Mouse (Mus musculus) hematopoietic stem cell, adult 5-6 weeks (primary cell): Measurements from ENCODE around the gene Aak1. TPM values are rescaled to one million over a fixed set of nuclear protein-coding genes. Genes with fewer than 3 reads are reported as not detected.
"Not testable (repeated sequence)": the region's sequence is repeated elsewhere in the genome, so short reads cannot be mapped to it uniquely, and the experiment has no call there.

Source experiments
- ATAC-seq, 2 experiments: fragments of 125-278 bp in 1 of 2; replicated peaks in 1 of 2; 2 replicates each; pipeline ENCODE4 v1.8.0; 2016 to 2017; ENCODE audit warnings: inconsistent platforms in 2 of 2, mild to moderate bottlenecking in 2 of 2, moderate number of reproducible peaks in 2 of 2, low read depth in 1 of 2, moderate TSS enrichment in 1 of 2; ENCODE audit not compliant: low FRiP score in 2 of 2, poor library complexity in 2 of 2, severe bottlenecking in 2 of 2, insufficient read depth in 1 of 2, low TSS enrichment in 1 of 2
- total RNA-seq: library from RNA; stranded (forward); fragments of 172-1452, 232-1000 nt; gene quantifications from 2 replicates; pipeline ENCODE4 v1.2.3, GENCODE M21; 2017

The Aak1 gene
- total RNA-seq, 1 experiment from 2014 or later: 12.2 TPM

DNA sequence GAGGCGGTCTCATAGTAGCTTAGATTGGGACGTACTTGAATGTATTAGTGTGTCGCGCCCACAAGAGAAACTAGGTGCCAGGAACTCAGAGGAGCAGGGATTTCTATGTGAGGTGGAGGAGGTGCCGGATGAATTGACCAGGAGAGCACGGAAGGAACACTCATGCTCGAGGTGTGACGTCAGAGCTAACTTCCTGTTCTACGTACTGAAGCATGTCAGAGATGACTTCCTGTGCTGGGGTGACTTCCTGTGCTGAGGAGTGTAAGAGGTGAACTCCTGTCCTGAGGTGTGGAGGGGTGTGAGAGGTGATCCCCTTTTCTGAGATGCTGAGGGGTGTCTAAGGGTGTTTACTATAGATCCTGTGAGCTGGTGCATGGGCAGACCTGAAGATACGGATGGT is 22.5 kb downstream of the Aak1 start:
- ATAC-seq: peak in 1 of 2 experiments; percentile 48; a peak in 1 of 4 replicates

- no peak for ATAC-seq
These were observed 25.5 kb downstream of the Aak1 start for GRCm38 (mm10) chr6:86874711-86875375.

- no peak for ATAC-seq
These were observed 27.1 kb downstream of the Aak1 start for GRCm38 (mm10) chr6:86876451-86876850.

- not testable (repeated sequence) for ATAC-seq
These were observed 29.3 kb downstream of the Aak1 start for GRCm38 (mm10) chr6:86878656-86879055.

DNA sequence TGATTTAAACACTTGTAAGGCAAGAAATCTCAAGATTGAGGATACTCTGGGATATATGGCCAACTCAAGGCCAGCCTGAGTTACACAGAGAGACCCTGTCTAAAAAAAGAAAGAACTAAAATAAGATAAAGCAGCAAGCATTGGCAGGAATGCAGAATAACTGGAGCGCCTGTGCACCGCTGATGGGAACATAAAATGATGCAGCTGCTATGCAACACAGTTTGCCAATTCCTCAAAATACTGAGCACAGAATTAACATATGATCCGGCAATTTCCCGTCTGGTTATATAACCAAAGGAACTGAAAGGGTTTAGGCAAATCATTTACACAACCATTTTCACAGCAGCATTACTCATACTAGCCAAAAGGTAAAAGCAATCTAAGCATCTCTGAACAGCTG is 30.0 kb downstream of the Aak1 start:
- ATAC-seq: no peak

- no peak for ATAC-seq
These were observed 34.9 kb downstream of the Aak1 start for GRCm38 (mm10) chr6:86884230-86884629.

DNA sequence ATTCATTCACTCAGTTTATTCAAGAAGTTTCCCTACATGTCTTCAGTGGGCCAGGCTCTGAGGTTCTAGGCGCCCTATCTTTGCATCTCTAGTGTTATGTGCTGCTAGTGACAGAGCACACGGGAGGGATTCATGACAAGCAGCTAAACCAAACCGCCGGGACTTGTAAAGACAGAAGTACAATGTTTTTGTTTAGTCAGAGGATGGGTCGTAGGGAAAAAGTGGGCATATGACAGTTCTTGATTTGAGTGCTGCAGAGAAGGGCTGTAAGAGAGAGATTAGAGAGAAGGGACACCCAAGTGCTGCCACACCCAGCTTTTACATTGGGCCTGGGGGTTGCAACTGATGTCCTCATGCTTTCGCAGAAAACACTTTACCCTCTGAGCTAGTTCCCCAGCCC is 35.4 kb downstream of the Aak1 start:
- ATAC-seq: no peak

DNA sequence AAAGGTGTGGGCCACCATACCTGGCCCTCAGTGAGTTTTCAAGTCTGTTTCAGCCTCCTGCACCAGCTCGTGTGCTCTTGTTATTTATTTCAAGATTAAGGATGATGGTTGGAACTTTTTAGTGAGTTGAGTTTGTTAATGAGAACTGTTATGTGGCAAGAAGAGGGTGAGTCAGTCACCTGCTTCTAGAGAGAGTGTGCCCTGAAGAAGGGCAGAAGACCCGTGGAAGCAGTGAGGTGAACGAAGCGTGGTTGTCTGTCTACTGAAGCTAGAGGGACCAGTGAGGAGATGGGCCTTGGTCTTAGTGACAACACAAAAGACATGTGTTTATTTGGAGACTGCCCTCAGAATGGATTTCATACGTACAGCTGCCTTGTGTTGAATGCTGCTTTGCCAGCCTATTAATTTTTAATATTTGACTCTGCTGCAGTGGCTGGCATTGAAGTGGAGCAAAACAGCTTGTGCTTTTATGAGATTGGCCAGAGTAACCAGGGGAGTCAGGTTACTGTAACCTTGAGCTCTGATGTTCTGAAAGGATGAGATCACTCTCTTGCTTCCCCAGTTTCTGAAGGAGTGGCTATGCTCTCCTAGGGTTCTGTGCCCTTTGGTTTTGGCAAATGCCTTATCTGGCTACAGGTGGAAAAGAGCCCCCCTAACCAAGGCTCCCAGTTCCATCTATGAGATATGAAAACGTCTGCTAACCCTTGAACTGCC is 36.7 kb downstream of the Aak1 start:
- no peak for ATAC-seq

DNA sequence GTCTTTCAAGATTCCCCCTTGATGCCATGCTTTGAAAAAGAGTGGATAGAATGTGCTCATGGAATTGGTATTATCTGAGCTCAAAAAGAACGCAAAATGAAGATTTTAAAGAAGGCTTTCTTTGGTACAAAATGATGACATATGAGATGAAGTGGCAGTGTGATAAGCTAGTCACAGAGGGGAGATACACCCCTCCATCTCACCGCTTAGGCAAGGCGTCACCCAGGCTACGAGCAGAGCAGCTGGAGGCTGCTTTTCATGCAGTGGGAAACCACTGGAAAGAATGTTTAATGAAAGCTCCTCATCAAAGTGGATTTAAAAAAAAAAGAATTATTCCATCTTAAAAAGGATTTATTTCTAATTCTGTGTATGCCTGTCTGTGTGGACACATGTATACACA is 37.5 kb downstream of the Aak1 start:
- ATAC-seq: no peak

GRCm38 (mm10) chr6:86897520-86897919 is 48.2 kb downstream of the Aak1 start:
- no peak for ATAC-seq

DNA sequence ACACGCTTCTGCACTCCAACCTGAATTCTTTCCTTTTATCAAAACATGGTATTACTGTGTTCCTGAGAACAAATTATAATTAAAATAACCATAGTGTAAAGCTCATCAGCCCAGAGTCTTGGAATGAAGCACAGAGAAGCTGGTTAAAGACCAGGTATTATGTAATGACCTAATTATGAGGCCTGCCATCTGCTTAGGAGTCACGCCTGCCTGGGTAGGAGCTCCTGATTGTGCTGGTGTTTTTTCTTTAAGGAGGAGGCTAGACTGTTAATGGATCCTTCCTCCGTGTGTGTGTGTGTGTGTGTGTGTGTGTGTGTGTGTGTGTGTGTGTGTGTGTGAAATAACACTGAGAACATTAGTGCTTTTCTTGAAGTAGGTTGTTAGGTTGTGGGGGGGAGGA is 49.7 kb downstream of the Aak1 start:
- no peak for ATAC-seq

DNA sequence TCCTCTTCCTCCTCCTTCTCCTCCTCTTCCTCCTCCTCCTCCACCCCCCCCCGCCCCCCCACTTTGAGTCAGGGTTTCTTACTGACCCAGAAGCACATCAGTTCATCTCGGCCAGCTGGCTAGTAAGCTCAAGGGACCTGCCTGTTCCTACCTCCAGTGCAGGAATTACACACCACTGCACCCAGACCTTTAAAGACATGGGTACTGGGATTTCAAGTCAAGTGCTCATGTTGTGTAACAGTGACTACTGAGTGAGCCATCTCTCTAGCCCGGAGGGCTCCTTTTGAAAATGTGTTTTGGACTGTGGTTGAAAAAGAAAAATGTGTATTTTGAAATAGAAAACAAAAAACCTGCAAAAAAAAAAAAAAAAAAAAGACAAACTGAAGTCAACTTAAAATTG is 50.6 kb downstream of the Aak1 start:
- ATAC-seq: no peak

DNA sequence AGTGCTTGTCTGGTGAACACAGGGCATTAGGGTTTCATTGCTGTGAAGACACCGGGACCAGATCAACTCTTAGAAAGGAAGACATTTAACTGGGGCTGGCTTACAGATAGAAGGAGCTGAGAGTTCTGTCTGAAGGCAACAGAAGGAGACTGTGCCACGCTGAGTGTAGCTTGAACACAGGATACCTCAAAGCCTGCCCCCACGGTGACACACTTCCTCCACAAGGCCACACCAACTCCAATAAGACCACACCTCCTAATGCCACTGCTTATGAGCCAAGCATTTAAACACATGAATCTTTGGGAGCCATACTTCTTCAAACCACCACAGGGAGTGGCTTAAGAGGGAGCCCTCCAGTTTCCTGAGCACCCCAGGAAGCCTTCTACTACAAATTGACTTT is 51.2 kb downstream of the Aak1 start:
- ATAC-seq: 0 out of 4 replicates have a peak, but pooled peaks of 1 of the 2 experiments have one; percentile 12

- ATAC-seq: no peak
These were observed 56.2 kb downstream of the Aak1 start for GRCm38 (mm10) chr6:86905500-86905899.

GRCm38 (mm10) chr6:86907191-86907590 is 57.9 kb downstream of the Aak1 start:
- no peak for ATAC-seq

DNA sequence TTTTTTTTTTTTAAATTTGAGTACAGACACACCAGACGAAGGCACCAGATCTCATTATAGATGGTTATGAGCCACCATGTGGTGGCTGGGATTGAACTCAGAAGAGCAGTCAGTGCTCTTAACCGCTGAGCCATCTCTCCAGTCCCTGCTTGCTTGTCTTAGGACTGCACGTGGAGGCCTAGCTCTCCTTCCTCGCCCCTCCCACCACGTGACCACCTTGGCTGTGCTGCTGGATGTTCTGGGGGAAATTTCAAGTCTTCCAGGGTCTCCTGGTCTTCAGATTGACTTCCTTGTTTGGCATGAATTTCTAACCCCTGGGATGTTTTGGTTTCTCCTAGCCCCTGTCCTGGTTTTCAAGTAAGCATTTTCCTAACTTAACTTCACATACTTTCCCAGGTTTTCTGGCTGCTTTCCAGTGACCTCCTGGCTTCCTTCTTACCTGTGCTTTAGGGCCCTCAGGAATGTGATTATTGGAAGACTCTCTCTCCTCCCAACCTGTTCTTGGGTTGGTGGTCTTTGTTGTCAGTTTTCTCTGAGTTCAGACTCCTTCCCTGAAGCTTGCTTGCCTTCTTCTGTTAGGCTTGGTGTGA is 59.3 kb downstream of the Aak1 start:
- ATAC-seq: no peak

DNA sequence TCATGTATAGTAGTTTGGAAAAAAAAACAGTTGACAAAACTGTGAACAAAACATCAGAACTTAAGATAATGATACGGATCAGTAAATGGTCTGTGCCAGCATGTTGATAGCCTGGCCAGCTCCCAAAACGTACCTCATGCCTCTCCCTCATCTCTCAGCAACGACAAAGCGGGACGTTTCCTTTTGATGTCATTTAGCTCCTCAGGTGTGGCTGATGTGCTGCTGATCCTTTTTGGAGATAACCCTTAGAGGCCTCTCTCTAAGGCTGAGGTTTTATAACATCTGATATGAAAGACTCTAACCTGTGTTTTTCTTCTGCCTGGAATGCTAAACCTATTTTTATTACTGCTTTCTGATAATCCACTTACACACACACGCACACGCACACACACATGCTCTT is 60.6 kb downstream of the Aak1 start:
- ATAC-seq: no peak

DNA sequence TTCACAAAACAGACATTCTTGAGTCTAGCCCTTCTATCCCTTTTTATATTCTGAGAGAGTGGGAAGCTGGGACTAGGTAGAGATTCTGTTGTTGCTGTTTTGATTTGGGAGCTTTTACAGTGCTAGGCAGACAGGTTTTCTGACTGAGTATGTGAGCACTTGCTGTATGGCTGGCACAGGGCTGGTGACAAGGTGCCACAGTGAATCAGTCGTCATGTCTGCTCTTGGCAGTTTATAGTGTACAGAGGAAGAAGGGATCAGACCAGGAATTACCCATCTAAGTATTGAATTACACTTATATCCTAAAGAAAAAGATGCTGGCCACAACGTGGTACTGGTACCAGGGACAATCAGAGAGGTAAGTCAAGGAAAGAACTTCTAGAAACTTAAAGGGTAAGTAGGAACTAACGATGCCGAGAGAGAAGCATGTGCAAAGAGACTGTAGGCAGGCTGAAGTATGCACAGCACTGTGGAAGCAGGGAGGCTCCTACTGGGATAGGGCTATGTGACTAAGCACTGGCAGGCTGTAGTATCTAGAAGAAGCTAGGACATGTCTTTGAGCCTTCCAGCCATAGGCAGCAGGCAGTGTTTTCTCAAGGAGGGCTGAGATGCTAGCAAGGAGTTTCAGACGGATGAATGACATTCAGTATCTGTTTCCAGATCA is 67.0 kb downstream of the Aak1 start:
- no peak for ATAC-seq
